Mouse (Mus musculus) layer of hippocampus, adult 18-20 months (tissue): ENCODE data around the gene Psmd14. TPM values are rescaled to one million over a fixed set of nuclear protein-coding genes. Genes with fewer than 3 reads are reported as not detected.

Source experiments
- DNase-seq, 2 experiments: peaks; one replicate each; pipeline ENCODE4 v3.0.0; 2022; ENCODE audit warnings: low spot score in 2 of 2
- total RNA-seq, 2 experiments: library from RNA; stranded (reverse); gene quantifications; 2 replicates each; pipeline ENCODE4 v1.2.3; 2021

The Psmd14 gene
- total RNA-seq, 2 experiments from 2014 or later: 108 to 110 TPM

DNA sequence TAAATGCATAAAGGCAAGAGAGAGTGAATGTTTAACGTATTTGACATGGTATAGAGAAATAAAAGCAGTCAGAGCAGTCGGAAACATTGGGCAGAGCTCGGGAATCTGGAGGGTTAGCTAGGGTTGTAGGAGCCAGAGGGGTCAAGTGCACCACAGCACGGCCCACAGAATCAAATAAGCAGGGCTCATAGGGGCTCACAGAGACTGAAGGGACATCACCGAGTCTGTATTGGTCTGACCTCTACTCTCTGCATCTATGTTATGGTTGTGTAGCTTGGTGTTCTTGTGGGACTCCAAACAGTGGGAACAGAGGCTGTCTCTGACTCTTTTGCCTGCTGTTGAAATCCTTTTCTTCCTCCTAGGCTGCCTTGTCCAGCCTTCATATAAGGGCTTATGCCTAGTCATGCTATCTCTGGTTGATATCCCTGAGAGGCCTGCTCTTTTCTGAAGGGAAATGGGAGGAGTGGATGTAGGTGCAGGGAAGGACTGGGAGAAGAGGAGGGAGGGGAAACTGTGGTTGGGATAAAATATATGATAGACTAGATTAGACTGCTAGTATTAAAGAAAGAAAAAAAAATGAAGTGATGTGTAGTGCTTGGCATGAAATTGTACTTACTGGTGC, 47.9 kb downstream of the Psmd14 start:
- no peak for DNase-seq

DNA sequence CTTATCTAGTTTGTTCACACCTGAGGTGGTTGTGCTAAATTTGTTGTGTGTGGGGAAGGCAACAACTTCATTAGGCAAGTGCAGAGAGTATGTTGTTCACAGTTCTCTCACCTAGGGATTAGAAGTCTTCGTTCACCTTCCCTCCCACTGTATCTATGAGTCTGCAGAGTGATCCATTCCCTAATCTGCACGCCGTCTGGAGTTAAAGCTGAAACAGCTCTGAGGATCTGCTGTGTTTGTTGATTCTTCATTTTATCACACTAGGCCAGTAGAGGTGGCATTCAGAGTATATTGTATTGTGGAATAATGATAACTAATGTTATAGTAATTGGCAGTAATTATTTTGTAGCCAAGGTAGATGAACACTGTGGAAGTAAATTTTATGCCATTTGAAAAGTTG, 48.5 kb downstream of the Psmd14 start:
- no peak for DNase-seq

DNA sequence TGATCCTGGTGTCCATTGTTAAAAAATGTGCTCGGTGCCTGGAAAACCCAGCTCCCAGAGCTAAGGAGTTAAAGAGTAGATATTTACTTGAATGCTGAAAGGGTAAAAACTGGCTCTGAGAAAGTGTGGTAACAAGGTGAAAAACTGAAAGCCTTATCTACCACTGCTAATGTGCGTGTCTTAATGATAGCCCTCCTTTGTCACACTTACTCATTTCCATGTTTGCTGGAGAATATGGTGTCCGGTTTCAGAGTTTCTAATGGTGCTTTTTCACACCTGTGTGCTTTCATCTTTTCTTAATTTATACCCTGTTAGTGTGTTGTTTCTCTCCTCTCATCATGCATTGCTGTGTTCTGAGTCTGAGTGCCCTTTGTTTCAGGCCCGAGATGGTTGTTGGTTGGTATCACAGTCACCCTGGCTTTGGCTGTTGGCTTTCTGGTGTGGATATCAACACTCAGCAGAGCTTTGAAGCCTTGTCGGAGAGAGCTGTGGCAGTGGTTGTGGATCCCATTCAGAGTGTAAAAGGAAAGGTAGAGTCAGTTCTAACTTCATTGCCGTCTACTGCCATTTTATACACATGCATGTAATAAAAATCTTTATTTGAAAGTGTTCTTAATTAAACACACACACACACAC, 53.1 kb downstream of the Psmd14 start:
- no peak for DNase-seq

DNA sequence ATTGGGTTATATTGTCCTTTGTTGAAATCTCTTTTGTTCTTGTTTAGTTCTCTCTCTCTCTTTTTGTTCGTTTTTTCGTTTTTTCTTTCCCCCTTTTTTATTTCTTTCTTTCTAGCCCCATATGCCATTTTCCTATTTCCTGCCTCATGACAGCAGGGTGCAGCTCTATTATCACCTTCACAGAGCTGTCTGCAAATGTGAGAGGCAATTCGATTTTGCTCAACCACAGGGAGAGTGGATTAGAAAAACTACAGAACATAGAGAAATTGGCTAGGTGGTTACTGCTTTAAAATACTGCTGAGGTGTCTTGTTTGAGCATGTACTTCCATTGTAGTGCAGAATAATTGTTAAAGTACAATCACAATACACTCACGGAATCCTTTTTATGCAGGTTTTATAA, 54.0 kb downstream of the Psmd14 start:
- DNase-seq: no peak

DNA sequence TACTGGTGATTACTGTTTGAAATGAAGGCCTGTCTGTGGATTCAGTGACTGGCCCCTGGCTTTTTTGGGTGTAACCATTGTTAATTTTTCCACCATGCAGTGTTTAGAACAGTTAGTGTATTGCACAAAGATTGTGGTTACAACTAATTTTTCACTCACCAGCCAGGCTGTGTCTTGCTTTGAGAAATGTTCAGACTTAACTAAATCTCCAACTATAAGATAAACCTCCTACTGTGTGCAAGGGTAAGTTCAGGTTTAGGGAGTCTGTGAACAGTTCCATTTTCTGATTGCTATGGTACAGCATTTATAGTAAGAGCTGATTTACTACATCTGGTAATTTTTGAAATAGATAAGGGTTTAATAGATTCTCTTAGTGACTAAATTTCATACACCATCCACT, 69.3 kb downstream of the Psmd14 start:
- DNase-seq: no peak

DNA sequence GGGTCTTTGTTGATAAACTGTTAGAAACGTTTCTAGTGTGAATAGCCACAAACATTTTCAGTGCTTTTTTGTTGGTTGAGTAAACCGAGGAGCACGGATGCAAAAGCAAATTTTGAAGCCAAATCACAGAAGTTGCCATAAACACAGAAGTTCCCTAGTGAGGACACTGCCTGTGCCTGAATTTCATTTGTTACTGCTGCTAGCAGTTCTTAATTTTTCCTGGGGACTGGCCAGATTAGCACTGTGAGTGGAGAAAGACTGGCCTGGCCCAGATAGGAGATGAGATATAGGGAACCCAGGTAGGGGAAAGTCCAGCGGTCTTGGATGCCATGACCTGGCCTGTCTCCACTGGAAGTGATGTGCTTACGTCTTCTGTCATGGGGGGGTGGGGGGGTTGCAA, 83.5 kb downstream of the Psmd14 start:
- DNase-seq: no peak

DNA sequence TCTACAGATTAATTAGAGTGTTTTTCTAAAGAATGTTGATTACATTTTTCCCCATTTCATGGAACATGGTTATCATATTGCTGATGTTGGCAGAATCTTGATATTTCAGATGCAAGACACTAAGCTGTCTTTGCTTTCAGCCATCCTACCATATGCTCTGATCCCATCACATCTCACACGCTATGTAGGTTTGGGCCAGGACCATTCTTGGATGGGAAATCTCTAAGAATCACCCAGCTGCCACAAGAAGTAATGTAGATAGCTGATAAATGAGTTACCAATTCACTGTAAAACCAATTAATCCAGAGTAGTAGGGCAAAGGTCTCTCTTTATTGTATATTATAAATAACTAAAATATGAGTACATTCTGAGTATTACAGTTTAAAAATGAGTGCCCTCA, 86.6 kb downstream of the Psmd14 start:
- DNase-seq: no peak

DNA sequence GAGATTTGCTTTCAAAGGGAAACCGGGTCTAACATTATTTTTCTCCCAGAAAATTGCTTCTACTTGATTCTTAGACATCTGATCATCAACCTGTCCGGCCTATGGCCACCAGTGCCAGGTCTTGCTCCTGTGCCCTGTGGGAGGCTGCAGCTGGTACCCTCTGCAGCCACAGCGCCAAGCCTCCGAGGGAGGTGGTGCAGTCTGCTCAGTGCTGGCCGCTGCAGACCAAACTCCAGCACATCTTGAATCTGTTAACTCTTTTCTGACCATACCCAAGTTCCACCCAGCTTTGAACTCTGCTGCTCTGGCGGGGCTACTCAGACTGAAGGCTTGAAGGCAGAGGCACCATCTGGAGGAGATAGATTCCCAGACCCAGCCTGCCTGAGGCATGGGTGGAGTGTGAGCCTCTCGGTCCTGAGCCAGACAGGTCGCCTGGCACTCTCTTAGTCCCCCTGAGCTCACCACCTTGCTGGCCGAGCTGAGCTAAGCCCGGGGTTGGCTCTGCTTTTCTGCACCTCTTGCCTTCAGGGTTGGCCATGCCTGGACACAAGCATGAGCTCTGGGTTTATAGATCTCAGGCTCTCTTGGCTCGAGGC, 91.3 kb downstream of the Psmd14 start, which contains the start of gene Tbr1:
Gene Tbr1 (plus strand): TSS at position 275 of the 596 bp plus-strand sequence.
- no peak for DNase-seq

DNA sequence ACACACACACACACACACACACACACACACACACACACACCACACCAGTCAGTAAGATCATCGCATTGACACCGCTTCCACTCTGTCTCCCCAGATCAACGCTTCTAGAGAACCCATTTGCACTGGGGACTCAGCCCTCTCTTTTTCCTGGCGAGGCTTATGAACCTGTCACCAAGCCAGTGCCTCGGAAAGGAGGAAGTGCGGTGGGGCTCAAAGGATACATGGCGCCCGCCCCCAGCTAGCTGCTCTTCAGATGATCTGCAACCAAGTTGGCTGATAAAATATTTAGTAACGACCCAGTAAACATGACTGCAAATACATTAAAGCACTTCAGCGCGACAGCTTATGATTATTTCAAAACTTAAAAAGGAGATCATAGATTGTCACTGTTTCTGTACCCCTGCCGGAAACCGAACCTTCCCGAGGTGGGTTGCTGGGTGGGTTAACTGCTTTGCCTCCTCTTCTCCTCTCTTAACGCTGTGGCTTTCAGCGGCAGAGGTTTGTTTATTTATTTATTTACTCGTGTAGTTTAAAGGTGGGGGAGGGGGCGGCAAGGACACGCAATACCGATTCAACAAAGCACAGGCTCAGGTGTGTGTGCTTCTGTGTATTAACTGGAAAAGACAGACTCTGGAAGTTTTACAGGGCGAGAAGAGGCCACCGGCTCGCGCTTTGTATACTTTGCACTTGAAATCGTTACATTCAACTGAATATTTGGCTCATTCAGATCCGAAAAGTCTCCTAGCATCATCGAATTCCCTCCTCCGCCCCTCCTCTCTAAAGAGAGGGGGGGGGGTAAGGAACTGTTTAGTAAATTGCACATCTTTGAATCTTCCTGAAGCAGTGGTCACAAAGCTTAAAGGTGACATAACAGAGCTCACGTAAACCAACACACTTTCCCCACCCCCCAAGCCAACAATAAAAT, 92.2 kb downstream of the Psmd14 start:
- no peak for DNase-seq

DNA sequence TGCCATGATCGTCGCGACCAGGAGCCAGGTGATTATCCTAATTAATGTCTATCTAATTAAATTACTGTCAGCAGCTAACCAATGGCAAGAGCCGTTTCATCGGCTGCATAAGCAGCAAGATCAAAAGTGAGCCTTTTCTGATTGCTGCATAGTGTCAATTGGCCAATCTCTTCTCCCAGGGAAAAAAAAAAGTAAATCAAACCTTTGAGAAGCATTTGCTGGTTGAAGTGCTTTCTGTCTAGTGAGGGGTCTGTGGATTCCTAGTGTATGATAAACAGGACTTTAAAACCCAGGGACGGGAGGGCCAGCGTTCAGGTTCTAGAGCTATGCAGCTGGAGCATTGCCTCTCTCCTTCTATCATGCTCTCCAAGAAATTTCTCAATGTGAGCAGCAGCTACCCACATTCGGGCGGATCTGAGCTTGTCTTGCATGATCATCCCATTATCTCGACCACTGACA, 92.9 kb downstream of the Psmd14 start:
- DNase-seq: peak; percentile 67 to 93

DNA sequence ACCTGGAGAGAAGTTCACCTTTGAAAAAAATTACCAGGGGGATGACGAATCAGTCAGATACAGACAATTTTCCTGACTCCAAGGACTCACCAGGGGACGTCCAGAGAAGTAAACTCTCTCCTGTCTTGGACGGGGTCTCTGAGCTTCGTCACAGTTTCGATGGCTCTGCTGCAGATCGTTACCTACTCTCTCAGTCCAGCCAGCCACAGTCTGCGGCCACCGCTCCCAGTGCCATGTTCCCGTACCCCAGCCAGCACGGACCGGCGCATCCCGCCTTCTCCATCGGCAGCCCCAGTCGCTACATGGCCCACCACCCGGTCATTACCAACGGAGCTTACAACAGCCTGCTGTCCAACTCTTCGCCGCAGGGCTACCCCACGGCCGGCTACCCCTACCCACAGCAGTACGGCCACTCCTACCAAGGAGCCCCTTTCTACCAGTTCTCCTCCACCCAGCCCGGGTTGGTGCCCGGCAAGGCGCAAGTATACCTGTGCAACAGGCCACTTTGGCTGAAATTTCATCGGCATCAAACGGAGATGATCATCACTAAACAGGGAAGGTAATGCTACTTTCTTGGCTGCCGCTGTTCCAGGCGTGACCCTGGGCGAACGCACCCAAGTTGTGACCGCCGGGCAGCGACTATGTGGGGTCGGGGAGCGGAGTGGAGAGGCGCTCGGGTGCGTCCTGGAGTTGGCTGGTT, 93.5 kb downstream of the Psmd14 start:
- no peak for DNase-seq

DNA sequence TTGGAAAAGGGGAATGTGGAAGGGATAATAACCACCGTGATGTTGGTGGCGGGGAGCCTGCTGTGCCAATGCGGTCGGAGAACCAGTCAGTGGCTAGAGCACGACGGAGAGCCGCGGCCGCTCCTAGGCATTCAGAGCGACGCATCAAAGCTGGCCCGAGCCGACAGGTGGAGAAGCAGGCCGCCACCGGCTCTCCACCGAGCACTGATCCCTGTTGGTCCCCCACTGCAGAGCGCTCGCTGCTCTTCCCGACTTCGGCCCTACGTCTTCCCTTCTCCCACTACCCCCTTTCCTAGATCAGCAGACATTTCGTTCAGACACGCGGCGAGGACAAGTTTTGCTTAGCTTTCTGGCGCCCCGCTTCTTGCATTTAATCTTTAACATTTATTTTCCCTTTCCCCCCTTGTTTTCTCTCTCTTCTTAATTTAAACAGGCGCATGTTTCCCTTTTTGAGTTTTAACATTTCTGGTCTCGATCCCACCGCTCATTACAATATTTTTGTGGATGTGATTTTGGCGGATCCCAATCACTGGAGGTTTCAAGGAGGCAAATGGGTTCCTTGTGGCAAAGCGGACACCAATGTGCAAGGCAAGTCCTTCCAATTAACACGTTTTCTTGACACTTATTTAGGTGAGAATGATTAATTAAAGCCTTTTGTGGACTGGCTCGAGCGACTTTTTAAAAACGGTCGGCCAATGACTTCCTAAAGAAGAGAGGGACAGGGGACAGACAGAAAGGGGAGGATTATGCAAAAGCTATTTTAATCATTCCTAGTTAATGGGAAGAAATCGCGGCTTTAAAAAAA, 94.2 kb downstream of the Psmd14 start:
- DNase-seq: no peak

DNA sequence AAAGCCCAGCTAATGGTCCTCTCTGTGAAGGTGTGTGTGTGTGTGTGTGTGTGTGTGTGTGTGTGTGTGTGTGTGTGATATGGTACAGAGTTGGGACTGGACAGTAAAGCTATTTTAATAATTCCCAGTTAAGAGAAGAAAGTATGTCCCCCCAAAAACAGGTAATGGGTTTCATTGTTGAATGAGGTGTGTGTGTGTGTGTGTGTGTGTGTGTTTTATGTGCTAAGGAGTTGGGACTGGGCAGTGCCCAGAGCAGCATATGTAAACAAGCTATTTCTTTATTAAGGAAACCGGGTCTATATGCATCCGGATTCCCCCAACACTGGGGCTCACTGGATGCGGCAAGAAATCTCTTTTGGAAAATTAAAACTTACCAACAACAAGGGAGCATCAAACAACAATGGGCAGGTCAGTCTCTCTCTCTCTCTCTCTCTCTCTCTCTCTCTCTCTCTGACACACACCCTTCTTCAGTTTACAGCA, 94.9 kb downstream of the Psmd14 start:
- no peak for DNase-seq

DNA sequence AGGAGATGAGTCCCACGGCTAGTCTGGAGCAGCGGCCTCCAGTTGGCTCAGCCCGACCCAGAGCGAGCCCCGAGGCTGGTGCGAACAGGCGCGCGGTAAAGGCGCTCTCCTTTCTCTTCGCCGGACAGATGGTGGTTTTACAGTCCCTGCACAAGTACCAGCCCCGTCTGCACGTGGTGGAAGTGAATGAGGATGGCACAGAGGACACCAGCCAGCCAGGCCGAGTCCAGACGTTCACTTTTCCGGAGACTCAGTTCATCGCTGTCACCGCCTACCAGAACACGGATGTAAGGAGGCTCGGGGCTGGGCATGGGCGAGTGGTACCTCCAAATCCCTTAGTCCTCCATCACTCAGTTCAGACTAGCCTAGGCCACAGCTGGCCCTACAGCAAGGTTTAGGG, 95.7 kb downstream of the Psmd14 start:
- DNase-seq: no peak

DNA sequence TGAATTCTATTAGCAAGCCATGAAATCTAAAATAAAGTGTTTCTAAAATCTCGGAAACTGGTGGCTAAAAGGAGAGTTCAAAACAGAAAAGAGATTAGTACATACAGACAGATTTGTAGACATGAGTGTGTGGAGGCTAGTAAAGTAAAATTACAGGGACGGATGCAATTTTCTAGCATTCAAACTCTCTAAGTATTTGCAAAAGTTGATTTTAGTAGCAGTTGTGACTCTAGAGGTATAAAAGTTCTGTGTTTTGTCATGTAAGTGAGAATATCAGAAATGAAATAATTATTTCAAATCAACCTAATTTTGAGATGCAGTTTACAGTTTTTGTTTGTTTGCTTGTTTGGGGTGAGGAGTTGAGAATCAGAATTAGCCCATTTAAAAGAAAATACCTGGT, 96.3 kb downstream of the Psmd14 start:
- DNase-seq: no peak

DNA sequence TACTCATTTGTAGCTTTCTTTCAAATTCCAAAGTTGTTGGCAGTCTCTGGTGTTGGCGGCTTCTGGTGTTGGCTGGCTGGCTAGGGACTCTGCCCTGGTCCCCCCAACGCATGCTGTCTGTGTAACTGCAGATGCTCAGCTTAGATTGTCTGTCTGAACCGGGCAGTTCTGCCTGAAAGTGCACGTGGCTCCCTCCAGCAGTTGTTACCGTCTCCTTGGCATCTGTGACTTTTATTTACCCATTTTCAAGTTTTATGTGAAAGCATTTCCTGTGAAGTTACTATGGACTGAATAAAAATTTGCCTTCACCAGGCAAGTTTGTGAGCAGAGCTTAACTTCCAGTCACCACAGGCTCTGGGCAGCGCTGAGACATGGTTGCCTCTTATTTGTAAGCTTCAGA, 97.3 kb downstream of the Psmd14 start:
- DNase-seq: no peak

DNA sequence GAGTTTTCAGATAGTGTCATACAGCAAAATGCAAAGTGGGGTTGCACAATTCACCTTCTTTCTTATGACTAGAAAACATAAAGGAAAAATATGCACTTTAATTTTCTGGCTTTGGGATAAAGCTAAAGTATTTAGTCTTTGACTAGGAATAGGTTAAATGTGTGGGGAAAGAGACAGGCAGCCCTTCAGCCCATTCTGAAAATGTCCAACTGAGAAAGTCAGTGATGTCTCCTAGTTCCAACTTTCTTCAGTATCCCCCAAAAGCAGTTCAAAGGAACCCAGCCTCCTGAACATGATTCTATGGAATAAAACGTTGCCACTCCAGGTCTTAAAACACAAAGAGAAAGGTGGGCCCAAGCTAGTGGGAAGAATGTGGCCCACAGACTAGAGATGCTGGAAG, 97.9 kb downstream of the Psmd14 start:
- DNase-seq: no peak

DNA sequence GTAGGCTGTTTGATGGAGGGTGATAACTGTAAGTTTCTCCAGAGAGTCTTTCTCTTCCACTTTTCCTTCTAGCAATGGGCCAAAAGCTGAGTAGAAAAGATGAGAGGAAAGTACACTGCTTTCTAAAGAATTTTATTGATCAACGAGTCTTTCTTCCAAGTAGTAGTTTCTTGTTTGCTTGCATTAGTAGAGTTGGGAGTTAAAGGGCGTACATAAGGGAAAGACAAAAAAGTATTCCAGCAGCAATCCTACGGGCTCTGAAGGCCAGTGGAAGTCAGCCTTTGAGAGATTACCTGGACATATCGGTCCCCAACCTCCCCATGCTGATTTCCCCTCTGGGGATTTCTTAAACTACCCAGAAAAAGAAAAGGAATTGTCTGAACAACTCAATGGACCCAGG, 99.3 kb downstream of the Psmd14 start:
- DNase-seq: no peak

DNA sequence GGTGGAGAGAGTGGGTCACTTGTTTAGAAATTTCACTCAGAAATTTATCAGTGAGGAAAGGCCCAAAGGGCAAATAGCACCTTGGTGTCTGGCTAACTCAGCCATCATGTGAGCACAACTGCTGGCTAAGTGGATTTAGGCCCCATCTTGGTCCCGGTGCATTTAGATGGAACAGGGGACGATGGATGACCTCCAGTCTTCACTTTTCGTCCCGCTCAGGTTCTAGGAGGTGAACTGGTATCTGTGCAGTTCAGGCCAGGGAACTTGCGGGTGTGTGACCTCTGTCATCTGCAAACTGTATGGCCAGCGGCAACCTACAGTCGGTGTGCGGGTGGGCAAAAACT, 99.6 kb downstream of the Psmd14 start:
- DNase-seq: no peak
